Mouse (Mus musculus): Measurements from ENCODE around the gene Urb1. TPM values are rescaled to one million over a fixed set of nuclear protein-coding genes. Genes with fewer than 3 reads are reported as not detected.

Urb1 gene
- polyA plus RNA-seq (2012; rRNA removed) = 6.5 and 8.4 TPM in 2 replicates

DNA sequence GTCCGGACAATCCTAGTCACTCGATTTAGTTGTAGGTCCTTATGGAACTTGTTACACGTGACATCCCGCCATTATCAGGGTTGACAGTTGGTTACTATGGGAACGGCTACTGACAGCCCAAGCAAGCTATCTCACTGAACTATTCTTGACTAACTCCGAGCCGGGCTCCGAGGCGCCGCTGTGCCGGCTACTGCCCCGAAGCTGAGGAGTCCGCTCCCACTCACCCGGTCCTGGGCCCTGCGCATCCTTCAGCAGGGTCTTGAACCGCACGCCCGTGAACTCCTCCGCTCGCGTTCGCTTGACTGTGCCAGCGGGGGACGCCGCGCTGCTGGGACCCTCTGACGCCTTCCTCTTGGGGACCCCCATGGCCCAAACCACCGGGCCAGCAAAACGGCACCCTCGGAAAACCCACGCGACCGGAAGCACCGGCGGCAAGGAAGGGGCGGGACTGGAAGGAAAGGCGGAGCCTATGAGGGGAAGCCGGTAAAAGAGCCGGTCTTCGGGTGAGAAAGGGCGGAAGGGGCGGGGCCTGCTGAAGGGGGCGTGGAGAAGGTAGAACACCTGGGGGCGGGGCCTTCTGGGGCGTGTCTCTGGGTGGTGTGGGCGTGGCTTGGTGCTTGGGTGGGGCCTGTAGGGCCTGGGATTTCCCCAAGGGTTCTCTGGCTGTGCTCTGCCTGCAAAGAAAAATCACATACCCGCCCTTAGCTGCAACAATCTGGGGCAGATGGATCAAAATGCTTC lies at the start of gene Urb1:
TSS of gene Urb1 (minus strand) at position 439 of the 741 bp plus-strand sequence.

DNA sequence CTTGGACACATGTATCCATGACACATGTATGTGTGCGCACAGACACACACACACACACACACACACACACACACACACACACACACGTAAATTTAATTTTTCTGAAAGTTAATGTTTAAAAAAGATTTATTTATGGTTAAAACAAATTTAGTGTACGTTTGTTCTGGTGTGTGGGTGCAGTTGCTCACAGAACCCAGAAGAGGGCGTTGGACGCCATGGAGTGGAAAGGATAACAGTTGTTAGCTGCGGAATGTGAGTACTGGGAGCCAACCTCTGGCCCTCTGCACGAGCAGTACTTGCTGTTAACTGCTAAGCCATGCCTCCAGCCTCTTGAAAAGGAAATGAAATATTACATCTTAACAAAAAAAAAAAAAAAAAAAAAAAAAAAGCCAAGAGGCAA lies 16.2 kb upstream of the Urb1 start, which contains the start of gene Eva1c:
TSS of gene Eva1c (plus strand) at position 263 of the 400 bp plus-strand sequence.

DNA sequence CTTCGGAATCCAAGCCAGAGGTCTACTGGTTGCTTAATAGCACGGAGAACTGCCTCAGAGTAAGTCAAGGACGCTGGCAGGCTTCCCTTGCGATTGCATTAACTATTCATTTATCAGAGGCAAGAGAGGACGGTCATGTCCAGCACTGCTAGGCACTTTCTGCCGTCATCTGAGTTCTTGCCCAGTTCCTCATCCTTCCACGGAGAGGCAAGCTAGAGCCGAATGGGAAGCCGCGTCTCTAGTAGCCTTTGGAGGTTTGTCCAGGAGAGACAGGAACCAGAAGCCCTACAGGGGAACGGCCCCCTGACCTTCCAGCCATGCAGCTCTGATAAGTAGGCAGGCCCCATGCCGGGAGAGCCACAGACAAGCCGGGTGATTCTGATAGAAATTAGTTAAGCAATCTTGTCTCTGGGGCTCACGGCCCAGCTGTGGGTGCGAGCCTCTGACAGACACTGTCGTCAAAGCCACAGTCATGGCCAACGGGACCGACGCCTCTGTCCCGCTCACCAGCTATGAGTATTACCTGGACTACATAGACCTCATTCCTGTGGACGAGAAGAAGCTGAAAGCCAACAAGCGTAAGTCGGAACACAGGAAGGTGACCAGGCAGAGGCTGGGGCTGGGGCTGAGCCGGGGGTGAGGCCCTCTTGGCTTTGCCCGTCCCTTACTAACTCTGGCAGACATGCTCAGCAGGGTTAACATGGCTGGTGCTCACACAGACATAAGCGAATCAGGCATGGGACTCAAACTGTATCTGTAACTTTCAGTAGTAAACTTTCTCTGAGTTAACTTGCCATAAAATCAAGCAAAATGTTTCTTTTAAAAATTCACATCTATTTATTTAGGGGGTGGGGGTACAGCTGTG lies 71.9 kb downstream of the Urb1 start, which contains the start of gene Mrap:
TSS of gene Mrap (plus strand) at position 116 of the 865 bp plus-strand sequence.

DNA sequence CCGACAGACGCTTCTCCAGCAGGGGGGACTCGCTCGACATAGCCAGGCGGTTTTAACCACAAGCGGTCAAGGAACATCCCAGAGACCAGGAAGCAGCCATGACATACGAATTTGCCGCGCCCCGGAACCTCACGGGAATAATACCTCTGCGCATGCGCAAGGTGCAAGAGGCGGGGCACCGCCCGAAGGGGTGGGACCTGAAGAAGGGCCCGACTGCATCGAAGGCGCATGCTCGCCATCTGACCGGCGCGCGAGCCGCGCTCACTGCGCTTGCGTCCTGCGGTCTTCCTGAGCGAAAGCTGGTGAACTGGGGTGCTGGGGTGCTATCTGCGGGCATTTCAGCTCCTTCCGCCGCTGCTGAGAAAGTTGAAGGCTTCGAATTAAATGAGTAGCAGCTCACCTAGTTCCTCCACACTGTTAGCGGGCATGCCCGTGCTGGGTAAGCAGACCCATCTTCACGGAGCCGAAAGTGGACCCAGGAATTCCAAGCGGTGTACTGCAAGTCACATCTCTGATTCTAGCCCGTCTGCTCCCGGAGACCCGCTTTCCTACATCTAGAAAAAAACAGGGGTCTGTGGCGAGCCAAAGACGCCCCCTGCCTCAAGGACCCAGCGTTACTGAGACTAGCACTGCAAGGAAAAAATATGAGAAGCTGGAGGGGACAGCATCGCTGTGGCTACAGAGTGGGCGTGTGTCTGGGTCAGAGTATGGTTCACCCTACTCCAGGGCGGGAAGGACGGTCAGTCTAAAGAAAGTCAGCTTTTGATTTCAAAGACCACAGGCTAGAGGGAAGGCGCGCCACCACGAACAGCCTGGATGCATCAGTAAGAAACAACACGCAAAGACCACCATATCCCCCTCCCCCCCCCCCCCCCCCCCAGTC lies 82.7 kb downstream of the Urb1 start, which contains the start of gene Mis18a:
TSS of gene Mis18a (minus strand) at position 172 of the 883 bp plus-strand sequence.

Other genes starting within 250 kb of the Urb1 start
- 25.4 and 34.5 TPM in 2 replicates for gene Mis18a, start 83.0 kb downstream of the Urb1 start, polyA plus RNA-seq (2012; rRNA removed)
- 162 and 216 TPM in 2 replicates for gene Mrap, start 72.2 kb downstream of the Urb1 start, polyA plus RNA-seq (2012; rRNA removed)
- gene Eva1c, start 16.3 kb upstream of the Urb1 start, polyA plus RNA-seq (2012; rRNA removed) = 8.9 and 10.4 TPM in 2 replicates
- gene Cfap298, start 124.7 kb upstream of the Urb1 start, polyA plus RNA-seq (2012; rRNA removed) = 30.0 and 69.2 TPM in 2 replicates
- gene Synj1, start 200.9 kb upstream of the Urb1 start, polyA plus RNA-seq (2012; rRNA removed) = 14.8 and 25.8 TPM in 2 replicates
- gene Paxbp1, start 234.1 kb upstream of the Urb1 start, polyA plus RNA-seq (2012; rRNA removed) = 13.3 and 14.4 TPM in 2 replicates